Mouse (Mus musculus): ENCODE measurements around the gene L1cam. TPM values are rescaled to one million over a fixed set of nuclear protein-coding genes. Genes with fewer than 3 reads are reported as not detected.

The L1cam gene
- polyA plus RNA-seq, 1 experiment = 97.0 TPM

DNA sequence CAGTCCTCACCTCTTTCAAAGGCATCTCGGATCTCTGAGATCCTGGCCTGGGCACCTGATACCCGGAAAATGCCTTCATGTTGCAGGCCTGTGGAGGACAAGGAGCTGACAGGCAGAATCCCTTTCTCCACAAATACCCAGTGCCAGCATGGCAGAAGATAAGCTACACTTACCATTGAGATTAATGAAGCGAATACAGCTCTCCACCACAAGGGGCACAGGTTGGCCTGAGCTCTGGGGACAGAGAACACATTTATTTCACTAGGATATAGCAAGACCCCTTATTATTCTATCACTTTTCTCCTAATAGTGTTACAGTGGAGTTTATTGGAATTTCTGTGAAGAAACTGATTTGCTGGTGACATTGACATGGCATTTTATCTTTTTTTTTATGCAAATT, 2.1 kb upstream of the L1cam start:
- no peak for DNase-seq
- Histone ChIP-seq H3K27me3 (ENCODE audit: control insufficient read depth, insufficient read depth, low read length) (no peaks in the 10 kb centered on the region), H3K4me1 (ENCODE audit: control insufficient read depth, insufficient read depth, low read length) (0 out of 2 replicates have a peak, but pooled peaks cover 2% of the 10 kb centered on the region), H3K4me3 (replicated peaks; ENCODE audit: insufficient read depth, low read depth, low read length) (no peak overlapping the region), H3K27ac (ENCODE audit: insufficient read depth, low read length) (no peak overlapping the region)
- TF ChIP-seq POLR2A (IDR thresholded peaks at IDR 0.05; ENCODE audit: borderline replicate concordance, insufficient read depth, low read length) = no peak
- TF ChIP-seq CTCF (IDR thresholded peaks at IDR 0.05; ENCODE audit: borderline replicate concordance, insufficient read depth, low read depth, low read length) = no peak
- 69% methylated on average over 3 of the region's 3 CpGs for WGBS

DNA sequence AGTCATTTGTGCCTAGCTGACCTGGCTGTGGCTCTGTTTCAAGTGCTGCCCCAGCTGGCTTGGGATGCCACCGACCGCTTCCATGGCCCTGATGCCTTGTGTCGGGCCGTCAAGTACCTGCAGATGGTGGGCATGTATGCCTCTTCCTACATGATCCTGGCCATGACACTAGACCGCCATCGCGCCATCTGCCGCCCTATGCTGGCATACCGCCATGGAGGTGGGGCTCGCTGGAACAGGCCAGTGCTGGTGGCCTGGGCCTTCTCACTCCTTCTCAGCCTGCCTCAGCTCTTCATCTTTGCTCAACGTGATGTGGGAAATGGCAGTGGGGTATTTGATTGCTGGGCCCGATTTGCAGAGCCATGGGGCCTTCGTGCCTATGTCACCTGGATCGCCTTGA, 3.1 kb downstream of the L1cam start:
- no peak overlapping the region for H3K27ac ChIP-seq (ENCODE audit: insufficient read depth, low read length)
- H3K4me1 ChIP-seq (ENCODE audit: control insufficient read depth, insufficient read depth, low read length) = peaks cover 8% of the 10 kb centered on the region; the same call in 1 of the 2 replicates
- no peak overlapping the region for H3K4me3 ChIP-seq (replicated peaks; ENCODE audit: insufficient read depth, low read depth, low read length)
- WGBS = 23% methylated on average over 14 of the region's 14 CpGs
- H3K27me3 ChIP-seq (ENCODE audit: control insufficient read depth, insufficient read depth, low read length) = no peaks in the 10 kb centered on the region
- TF ChIP-seq POLR2A (IDR thresholded peaks at IDR 0.05; ENCODE audit: borderline replicate concordance, insufficient read depth, low read length) = no peak
- TF ChIP-seq CTCF (IDR thresholded peaks at IDR 0.05; ENCODE audit: borderline replicate concordance, insufficient read depth, low read depth, low read length) = no peak
- DNase-seq = peak; percentile 59 to 61

DNA sequence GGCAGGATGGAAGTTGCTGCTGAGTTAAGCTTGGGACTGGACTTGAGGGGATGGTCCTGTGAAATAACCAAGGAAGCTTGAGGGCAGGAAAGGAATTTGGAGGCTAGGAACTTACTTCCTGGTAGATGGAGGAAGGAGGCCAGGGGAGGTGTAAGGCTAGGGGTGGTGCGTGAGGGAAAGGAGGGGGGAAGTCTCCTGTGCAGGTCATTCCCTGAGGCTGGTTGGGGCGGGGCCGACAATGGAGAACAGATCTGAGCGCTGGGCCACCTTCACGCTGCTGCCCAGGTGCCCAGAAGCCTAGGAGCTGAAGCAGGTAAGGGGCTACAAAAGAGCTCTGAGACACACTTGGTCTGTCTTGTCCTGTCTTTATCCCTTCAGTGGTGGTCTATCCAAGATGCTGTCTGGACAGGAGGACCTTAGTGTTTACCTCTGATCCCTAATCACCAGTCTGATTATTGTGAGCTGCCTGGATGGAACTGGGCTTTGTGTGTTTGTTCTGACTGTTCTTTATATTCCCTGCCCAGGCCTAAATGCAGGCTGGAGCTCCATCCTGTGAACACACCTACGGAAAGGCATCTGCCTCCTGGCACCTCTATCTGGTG, 4.3 kb downstream of the L1cam start, which contains the start of gene Avpr2:
Gene Avpr2, plus strand, starts transcription at position 552 of the 602 bp plus-strand sequence.
- Histone ChIP-seq H3K27me3 (ENCODE audit: control insufficient read depth, insufficient read depth, low read length) (no peaks in the 10 kb centered on the region), H3K4me3 (replicated peaks; ENCODE audit: insufficient read depth, low read depth, low read length) (no peak within 1 kb of the TSS), H3K4me1 (ENCODE audit: control insufficient read depth, insufficient read depth, low read length) (peaks cover 8% of the 10 kb centered on the region; the same call in 1 of the 2 replicates), H3K27ac (ENCODE audit: insufficient read depth, low read length) (no peak within 1 kb of the TSS)
- WGBS = 92% methylated on average over 6 of the region's 6 CpGs
- TF ChIP-seq POLR2A (IDR thresholded peaks at IDR 0.05; ENCODE audit: borderline replicate concordance, insufficient read depth, low read length) (no peak), CTCF (IDR thresholded peaks at IDR 0.05; ENCODE audit: borderline replicate concordance, insufficient read depth, low read depth, low read length) (no peak)
- no peak for DNase-seq

DNA sequence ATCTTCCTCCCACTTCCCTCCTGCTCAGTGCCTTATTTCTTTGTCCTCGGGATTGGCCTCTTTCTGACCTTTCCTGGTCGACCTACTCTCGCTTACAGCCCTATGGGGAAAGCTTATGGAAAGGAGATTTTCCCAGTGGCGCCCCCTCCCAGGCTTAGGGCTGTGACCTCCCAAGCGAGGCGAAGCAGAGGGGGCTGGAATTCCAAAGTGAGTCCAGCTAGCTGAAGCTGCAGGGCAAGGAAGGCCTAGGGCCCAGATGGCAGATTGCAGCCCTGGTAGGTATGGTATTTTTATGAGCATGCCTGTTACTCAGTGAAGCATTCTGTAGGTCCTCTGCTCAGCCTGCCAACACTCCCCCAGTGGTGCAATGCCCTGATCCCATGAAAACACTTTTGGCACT, 14.4 kb downstream of the L1cam start:
- Histone ChIP-seq H3K4me1 (ENCODE audit: control insufficient read depth, insufficient read depth, low read length) (peaks cover 5% of the 10 kb centered on the region; the same call in 1 of the 2 replicates), H3K27ac (ENCODE audit: insufficient read depth, low read length) (peak overlapping the region; percentile 72), H3K4me3 (replicated peaks; ENCODE audit: insufficient read depth, low read depth, low read length) (peak overlapping the region; percentile 99), H3K27me3 (ENCODE audit: control insufficient read depth, insufficient read depth, low read length) (no peaks in the 10 kb centered on the region)
- WGBS = 26% methylated on average over 6 of the region's 6 CpGs
- no peak for TF ChIP-seq POLR2A (IDR thresholded peaks at IDR 0.05; ENCODE audit: borderline replicate concordance, insufficient read depth, low read length)
- no peak for TF ChIP-seq CTCF (IDR thresholded peaks at IDR 0.05; ENCODE audit: borderline replicate concordance, insufficient read depth, low read depth, low read length)
- DNase-seq = peak in 1 of 2 experiments; percentile 16

DNA sequence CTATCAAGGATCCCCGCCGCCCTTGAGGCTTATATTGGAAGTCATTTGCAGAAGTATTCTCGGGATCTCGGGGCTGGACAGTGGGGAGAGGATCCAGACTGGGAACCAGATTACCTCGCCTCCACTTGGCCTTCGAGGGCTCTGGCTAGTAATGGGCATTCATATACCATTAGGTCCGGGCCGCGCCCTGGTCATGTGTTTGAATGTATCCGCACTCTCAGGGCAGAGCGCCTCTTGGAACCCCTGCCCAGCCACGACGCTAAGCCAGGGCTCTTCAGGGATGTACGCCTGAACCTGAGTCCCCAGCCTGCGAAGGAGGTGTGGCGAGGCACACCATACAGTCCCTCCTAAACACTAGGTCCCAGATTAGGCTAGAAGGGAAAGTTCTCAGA, 14.9 kb downstream of the L1cam start:
- peak overlapping the region; percentile 99 for H3K4me3 ChIP-seq (replicated peaks; ENCODE audit: insufficient read depth, low read depth, low read length)
- peaks cover 5% of the 10 kb centered on the region; the same call in 1 of the 2 replicates for H3K4me1 ChIP-seq (ENCODE audit: control insufficient read depth, insufficient read depth, low read length)
- DNase-seq = peak; percentile 33 to 44
- TF ChIP-seq CTCF (IDR thresholded peaks at IDR 0.05; ENCODE audit: borderline replicate concordance, insufficient read depth, low read depth, low read length) (no peak), POLR2A (IDR thresholded peaks at IDR 0.05; ENCODE audit: borderline replicate concordance, insufficient read depth, low read length) (no peak)
- peak overlapping the region; percentile 72 for H3K27ac ChIP-seq (ENCODE audit: insufficient read depth, low read length)
- no peaks in the 10 kb centered on the region for H3K27me3 ChIP-seq (ENCODE audit: control insufficient read depth, insufficient read depth, low read length)
- 15% methylated on average over 16 of the region's 16 CpGs for WGBS

DNA sequence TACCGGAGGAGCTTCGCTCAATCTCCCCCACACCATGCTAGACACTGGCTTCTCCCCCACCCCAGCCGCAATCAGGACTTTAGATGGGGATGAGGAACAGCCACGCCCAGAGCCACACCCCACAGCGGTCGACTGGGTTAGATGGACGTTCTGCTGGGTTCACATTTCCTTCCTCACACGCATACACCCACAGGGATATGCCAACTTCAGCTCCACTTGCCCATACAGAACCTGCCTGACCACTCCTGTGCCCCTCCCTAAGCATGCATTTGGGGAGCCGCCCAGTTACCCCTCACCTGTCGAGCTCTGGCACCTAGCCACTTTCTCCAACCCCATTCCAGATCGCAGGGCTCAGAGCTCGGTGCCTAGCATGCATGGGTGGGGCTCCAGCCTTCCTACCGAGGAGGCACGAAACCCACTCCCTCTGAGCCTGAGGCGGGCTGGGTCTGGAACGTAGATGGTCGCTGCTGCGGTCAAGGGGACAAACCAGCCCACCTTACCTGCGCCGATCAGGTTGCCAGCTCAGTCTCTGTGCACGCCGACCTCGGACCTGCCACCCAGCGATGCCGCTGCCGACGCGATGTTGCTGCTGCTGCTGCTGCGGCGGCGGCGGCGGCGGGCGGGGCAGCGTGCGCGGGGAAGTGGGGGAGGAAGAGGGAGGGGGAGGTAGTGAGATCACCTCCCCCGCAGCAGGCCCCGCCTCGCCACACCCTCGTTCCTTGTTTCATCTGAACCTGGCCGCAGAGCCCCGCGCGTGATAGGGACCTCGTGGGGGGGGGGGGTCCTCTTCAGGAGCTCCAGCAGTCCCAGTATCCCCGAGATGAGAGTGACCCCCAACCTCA, 15.5 kb downstream of the L1cam start:
- 9% methylated on average over 31 of the region's 48 CpGs for WGBS
- Histone ChIP-seq H3K4me3 (replicated peaks; ENCODE audit: insufficient read depth, low read depth, low read length) (peak overlapping the region; percentile 99), H3K27ac (ENCODE audit: insufficient read depth, low read length) (peak overlapping the region; percentile 93), H3K27me3 (ENCODE audit: control insufficient read depth, insufficient read depth, low read length) (no peaks in the 10 kb centered on the region), H3K4me1 (ENCODE audit: control insufficient read depth, insufficient read depth, low read length) (peaks cover 5% of the 10 kb centered on the region; the same call in 1 of the 2 replicates)
- TF ChIP-seq CTCF (IDR thresholded peaks at IDR 0.05; ENCODE audit: borderline replicate concordance, insufficient read depth, low read depth, low read length) = no peak
- TF ChIP-seq POLR2A (IDR thresholded peaks at IDR 0.05; ENCODE audit: borderline replicate concordance, insufficient read depth, low read length) = peak; percentile 56
- DNase-seq = peak; percentile 63 to 74

DNA sequence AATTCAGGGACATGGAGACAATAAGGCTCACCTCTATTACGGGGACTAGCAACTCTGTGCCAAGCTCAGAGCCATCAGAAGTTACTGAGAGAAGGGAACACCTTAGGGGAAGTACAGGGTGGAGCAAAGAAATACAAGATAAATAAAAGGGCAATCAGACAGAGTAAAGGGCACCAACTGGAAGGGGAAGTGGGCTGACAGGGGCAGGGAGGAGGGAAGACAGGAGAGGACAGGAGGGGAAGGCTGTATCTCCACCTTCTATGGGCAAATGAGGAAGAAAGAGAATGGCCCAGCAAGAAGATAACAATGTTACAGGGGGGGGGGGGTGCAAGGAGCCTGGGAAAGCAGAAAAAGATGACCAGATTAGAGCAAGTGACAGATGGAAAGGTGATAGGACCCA, 18.9 kb downstream of the L1cam start:
- no peak overlapping the region for H3K4me3 ChIP-seq (replicated peaks; ENCODE audit: insufficient read depth, low read depth, low read length)
- TF ChIP-seq CTCF (IDR thresholded peaks at IDR 0.05; ENCODE audit: borderline replicate concordance, insufficient read depth, low read depth, low read length) (no peak), POLR2A (IDR thresholded peaks at IDR 0.05; ENCODE audit: borderline replicate concordance, insufficient read depth, low read length) (no peak)
- 59% methylated on average over 1 of the region's 1 CpGs for WGBS

More for the DNA sequence above, 18.9 kb downstream of the L1cam start:
- H3K27me3 ChIP-seq (ENCODE audit: control insufficient read depth, insufficient read depth, low read length) = no peaks in the 10 kb centered on the region
- H3K4me1 ChIP-seq (ENCODE audit: control insufficient read depth, insufficient read depth, low read length) = peaks cover 12% of the 10 kb centered on the region; the same call in 1 of the 2 replicates
- DNase-seq = no peak
- no peak overlapping the region for H3K27ac ChIP-seq (ENCODE audit: insufficient read depth, low read length)

Measured in cerebellum, adult 2 months (tissue).